Mouse (Mus musculus) kidney, adult 2 months (tissue): Measurements from ENCODE around the gene Bend3. TPM values are rescaled to one million over a fixed set of nuclear protein-coding genes. Genes with fewer than 3 reads are reported as not detected.

ENCODE experiments used
- DNase-seq: peaks from one replicate; pipeline ENCODE4 v3.0.0; 2021
- H3K27ac ChIP-seq: fragments of 200-500 bp; 2 replicates; pipeline ENCODE4 v1.5.1; 2012; ENCODE audit warnings: low read depth, low read length, control low read depth, inconsistent platforms; ENCODE audit not compliant: insufficient read depth
- H3K27me3 ChIP-seq: fragments of 200-500 bp; replicated peaks from 2 replicates; pipeline ENCODE4 v1.6.1; 2012; ENCODE audit warnings: mild to moderate bottlenecking, moderate library complexity, low read length, inconsistent platforms; ENCODE audit not compliant: control insufficient read depth, insufficient read depth
- H3K36me3 ChIP-seq: fragments of 200-500 bp; 2 replicates; pipeline ENCODE4 v1.6.1; 2012; ENCODE audit warnings: mild to moderate bottlenecking, moderate library complexity, low read length, inconsistent platforms; ENCODE audit not compliant: control insufficient read depth, insufficient read depth
- H3K4me1 ChIP-seq: fragments of 200-500 bp; 2 replicates; pipeline ENCODE4 v1.6.1; 2011; ENCODE audit warnings: low read length; ENCODE audit not compliant: control insufficient read depth, insufficient read depth
- H3K4me3 ChIP-seq: fragments of 200-500 bp; 2 replicates; pipeline ENCODE4 v1.5.1; 2011; ENCODE audit warnings: mild to moderate bottlenecking, low read depth, low read length, control low read depth; ENCODE audit not compliant: insufficient read depth
- CTCF ChIP-seq: fragments of 200-500 bp; conservative IDR thresholded peaks from 2 replicates; pipeline ENCODE4 v1.5.1; 2011; ENCODE audit warnings: low read depth, mild to moderate bottlenecking, control low read depth, low read length, moderate library complexity, mixed read lengths; ENCODE audit not compliant: insufficient read depth, insufficient read length
- POLR2A ChIP-seq: fragments of 200-500 bp; IDR thresholded peaks from one replicate; pipeline ENCODE4 v1.6.1; 2011; ENCODE audit warnings: low read depth, low read length, control low read depth
- WGBS: fragments of 180-500 bp; shearing (Covaris S2); methylation state at CpG from one replicate; pipeline ENCODE4 v1.1.7; 2018; 5-methylcytosine and 5-hydroxymethylcytosine counted together
- polyA plus RNA-seq: library from polyadenylated mRNA; depleted of rRNA; stranded (reverse); fragments of >200 nt; gene quantifications from 2 replicates; pipeline ENCODE4 v1.2.3, GENCODE M21; 2012; rRNA removed

The Bend3 gene
- polyA plus RNA-seq, 1 experiment, result 3.8 TPM

DNA sequence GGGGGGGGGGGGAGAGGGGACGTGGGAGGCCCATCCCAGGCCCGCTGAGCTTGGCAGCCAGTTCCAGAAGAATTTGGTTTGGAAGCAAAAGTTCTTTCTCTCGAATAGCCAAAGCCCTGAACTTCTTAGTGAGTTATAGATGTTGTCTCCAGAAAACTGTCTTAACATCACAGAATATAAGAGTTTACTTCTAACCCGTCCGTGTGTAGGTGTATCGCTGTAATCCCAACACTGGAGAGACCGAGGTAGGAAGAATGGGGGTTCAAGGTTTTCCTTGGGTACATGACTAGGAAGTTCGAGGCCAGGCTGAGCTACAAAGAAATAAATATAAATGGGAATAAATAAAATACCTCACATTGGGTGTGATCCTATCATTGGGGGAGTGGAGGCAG is 62.5 kb downstream of the Bend3 start:
- no peak for TF ChIP-seq POLR2A
- H3K4me3 ChIP-seq, result no peak overlapping the region
- no peaks in the 10 kb centered on the region for H3K27me3 ChIP-seq
- 19% methylated on average over 8 of the region's 8 CpGs for WGBS
- H3K36me3 ChIP-seq, result no peaks in the 10 kb centered on the region; the same call in 1 of the 2 replicates
- H3K27ac ChIP-seq, result no peak overlapping the region
- DNase-seq, result no peak
- peaks cover 29% of the 10 kb centered on the region; the same call in 1 of the 2 replicates for H3K4me1 ChIP-seq

DNA sequence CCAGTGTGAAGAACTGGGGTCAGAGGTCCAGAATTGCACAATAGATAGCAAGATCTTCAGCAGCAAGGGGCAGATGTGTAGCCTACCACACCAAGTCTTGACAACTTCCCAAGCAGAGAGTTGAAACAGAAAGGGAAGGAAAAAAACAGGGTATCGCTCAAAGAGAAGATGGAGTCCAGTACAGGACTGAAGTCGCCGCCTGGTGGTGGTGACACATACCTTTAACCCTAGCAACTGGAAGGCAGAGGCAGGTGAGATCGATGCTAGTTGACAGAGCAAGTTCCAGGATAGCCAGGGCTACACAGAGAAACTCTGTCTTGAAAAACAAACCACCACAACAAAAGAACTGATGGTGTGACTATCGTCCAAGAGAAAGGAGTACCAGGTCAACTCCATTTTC is 70.8 kb downstream of the Bend3 start:
- 71% methylated on average over 5 of the region's 5 CpGs for WGBS
- H3K4me1 ChIP-seq, result no peaks in the 10 kb centered on the region
- TF ChIP-seq CTCF, result peak; percentile 46; the same call in 1 of the 2 replicates
- no peak for TF ChIP-seq POLR2A
- no peak overlapping the region for H3K4me3 ChIP-seq
- H3K27ac ChIP-seq, result no peak overlapping the region
- H3K36me3 ChIP-seq, result no peaks in the 10 kb centered on the region
- no peaks in the 10 kb centered on the region for H3K27me3 ChIP-seq
- no peak for DNase-seq

- TF ChIP-seq CTCF, result no peak
- TF ChIP-seq POLR2A, result no peak
- WGBS, result 42% methylated on average over 3 of the region's 3 CpGs
- H3K36me3 ChIP-seq, result no peaks in the 10 kb centered on the region
- H3K4me3 ChIP-seq, result no peak overlapping the region
- DNase-seq, result no peak
- H3K4me1 ChIP-seq, result no peaks in the 10 kb centered on the region
- H3K27ac ChIP-seq, result no peak overlapping the region
- H3K27me3 ChIP-seq, result no peaks in the 10 kb centered on the region
These were observed 72.3 kb downstream of the Bend3 start for GRCm38 (mm10) chr10:43550923-43551322.

DNA sequence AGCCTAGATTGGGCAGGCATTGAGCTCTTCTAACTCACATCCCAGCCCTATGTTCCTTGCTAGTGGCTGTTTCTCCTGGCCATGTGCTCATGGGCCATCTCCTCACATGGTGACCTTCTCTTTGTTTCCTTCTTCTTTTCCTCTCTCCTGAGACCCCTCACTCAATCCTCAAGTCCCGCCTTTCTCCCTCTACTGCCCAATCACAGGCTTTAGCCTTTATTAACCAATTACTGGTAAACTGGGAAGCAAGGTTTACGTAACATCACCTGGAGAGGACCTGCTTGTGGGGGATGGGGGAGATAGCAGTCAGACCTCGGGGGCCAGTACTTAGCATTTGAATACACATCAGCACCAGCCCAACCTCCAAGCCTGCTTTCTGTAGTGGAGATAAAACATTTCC is 72.8 kb downstream of the Bend3 start:
- H3K4me3 ChIP-seq, result no peak overlapping the region
- H3K27ac ChIP-seq, result no peak overlapping the region
- TF ChIP-seq POLR2A (no peak), CTCF (no peak)
- no peaks in the 10 kb centered on the region for H3K27me3 ChIP-seq
- H3K36me3 ChIP-seq, result no peaks in the 10 kb centered on the region
- WGBS, result 49% methylated on average over 3 of the region's 3 CpGs
- H3K4me1 ChIP-seq, result no peaks in the 10 kb centered on the region
- no peak for DNase-seq

DNA sequence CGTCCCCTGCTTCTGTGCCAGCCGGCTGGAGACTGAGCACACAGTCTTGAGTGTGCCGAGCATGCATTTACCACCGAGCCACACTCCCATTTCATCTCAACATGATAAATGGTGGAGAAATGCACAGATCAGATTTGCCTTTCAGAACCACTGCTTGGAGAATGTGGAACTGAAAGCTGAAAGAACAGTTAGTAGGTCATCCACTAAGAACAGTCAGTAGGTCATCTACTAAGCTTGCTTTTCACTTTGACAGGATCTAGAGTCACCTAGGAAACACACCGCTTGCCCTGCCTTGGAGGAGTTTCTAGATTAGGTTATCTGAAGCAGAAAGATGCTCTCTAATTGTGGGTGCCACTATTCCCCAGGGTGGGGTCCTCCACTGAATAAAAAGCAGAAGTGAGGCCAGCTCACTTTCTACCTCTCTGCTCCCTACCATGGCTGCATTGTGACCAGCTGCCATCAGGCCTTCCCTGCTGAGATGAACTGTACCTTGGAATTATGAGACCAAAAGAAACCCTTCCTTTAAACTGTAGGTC is 79.1 kb downstream of the Bend3 start:
- WGBS, result 92% methylated on average over 5 of the region's 5 CpGs
- Histone ChIP-seq H3K4me1 (no peaks in the 10 kb centered on the region), H3K27ac (no peak overlapping the region), H3K36me3 (no peaks in the 10 kb centered on the region), H3K27me3 (no peaks in the 10 kb centered on the region), H3K4me3 (no peak overlapping the region)
- TF ChIP-seq CTCF, result no peak
- TF ChIP-seq POLR2A, result no peak
- DNase-seq, result no peak

GRCm38 (mm10) chr10:43559313-43559712 is 80.7 kb downstream of the Bend3 start:
- DNase-seq, result no peak
- Histone ChIP-seq H3K4me1 (no peaks in the 10 kb centered on the region), H3K4me3 (no peak overlapping the region), H3K36me3 (no peaks in the 10 kb centered on the region), H3K27me3 (no peaks in the 10 kb centered on the region), H3K27ac (no peak overlapping the region)
- TF ChIP-seq POLR2A (no peak), CTCF (no peak)
- WGBS, result 63% methylated on average over 11 of the region's 11 CpGs

GRCm38 (mm10) chr10:43560765-43561164 is 82.1 kb downstream of the Bend3 start:
- H3K27ac ChIP-seq, result no peak overlapping the region
- DNase-seq, result no peak
- 46% methylated on average over 2 of the region's 2 CpGs for WGBS
- H3K27me3 ChIP-seq, result no peaks in the 10 kb centered on the region
- TF ChIP-seq POLR2A, result no peak
- TF ChIP-seq CTCF, result 0 out of 2 replicates have a peak, but pooled peaks have one; percentile 24
- no peaks in the 10 kb centered on the region for H3K36me3 ChIP-seq
- H3K4me1 ChIP-seq, result no peaks in the 10 kb centered on the region
- no peak overlapping the region for H3K4me3 ChIP-seq

DNA sequence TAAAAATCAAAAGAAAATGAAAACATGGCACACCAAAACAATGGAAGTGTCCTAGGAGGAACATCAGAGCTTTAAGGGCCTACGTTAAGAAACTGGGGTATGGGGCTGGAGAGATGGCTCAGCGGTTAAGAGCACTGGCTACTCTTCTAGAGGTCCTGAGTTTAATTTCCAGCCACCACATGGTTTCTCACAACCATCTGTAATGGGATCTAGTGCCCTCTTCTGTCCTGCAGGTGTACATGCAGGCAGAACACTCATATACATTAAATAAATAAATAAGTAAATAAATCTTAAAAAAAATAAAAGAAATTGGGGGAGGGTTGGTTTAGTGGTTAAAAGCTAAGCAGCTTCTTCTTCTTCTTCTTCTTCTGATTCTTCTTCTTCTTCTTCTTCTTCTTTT is 82.7 kb downstream of the Bend3 start:
- Histone ChIP-seq H3K4me3 (no peak overlapping the region), H3K27ac (no peak overlapping the region), H3K27me3 (no peaks in the 10 kb centered on the region), H3K4me1 (no peaks in the 10 kb centered on the region), H3K36me3 (no peaks in the 10 kb centered on the region)
- TF ChIP-seq CTCF, result no peak
- no peak for TF ChIP-seq POLR2A
- DNase-seq, result no peak
- WGBS, result 94% methylated on average over 2 of the region's 2 CpGs

Other genes with a start within 250 kb of the Bend3 start
- 74.5 and 91.3 TPM in 2 replicates for gene Gm9803, start 45.3 kb downstream of the Bend3 start, polyA plus RNA-seq
- 13.3 and 19.6 TPM in 2 replicates for gene 1700021F05Rik, start 62.2 kb downstream of the Bend3 start, polyA plus RNA-seq
- 184 and 186 TPM in 2 replicates for gene Cd24a, start 99.5 kb downstream of the Bend3 start, polyA plus RNA-seq